Mouse (Mus musculus) left cerebral cortex, postnatal 36 days (tissue): ENCODE results near the gene Mgat4b. TPM values are rescaled to one million over a fixed set of nuclear protein-coding genes. Genes with fewer than 3 reads are reported as not detected.

Source experiments
- DNase-seq, 2 experiments: peaks; one replicate each; pipeline ENCODE4 v3.0.0; 2021 to 2022; ENCODE audit warnings: low spot score in 2 of 2, mixed read lengths in 1 of 2
- intact Hi-C: fragments of 180-260 bp; cut with DNase I; formaldehyde crosslinking; loops from one replicate; pipeline ENCODE4 v1.15.1; 2025
- total RNA-seq, 2 experiments: library from RNA; stranded (reverse); gene quantifications; 2 replicates each; pipeline ENCODE4 v1.2.3; 2021

Mgat4b gene
- total RNA-seq, 2 experiments from 2014 or later = 64.9 to 80.2 TPM

DNA sequence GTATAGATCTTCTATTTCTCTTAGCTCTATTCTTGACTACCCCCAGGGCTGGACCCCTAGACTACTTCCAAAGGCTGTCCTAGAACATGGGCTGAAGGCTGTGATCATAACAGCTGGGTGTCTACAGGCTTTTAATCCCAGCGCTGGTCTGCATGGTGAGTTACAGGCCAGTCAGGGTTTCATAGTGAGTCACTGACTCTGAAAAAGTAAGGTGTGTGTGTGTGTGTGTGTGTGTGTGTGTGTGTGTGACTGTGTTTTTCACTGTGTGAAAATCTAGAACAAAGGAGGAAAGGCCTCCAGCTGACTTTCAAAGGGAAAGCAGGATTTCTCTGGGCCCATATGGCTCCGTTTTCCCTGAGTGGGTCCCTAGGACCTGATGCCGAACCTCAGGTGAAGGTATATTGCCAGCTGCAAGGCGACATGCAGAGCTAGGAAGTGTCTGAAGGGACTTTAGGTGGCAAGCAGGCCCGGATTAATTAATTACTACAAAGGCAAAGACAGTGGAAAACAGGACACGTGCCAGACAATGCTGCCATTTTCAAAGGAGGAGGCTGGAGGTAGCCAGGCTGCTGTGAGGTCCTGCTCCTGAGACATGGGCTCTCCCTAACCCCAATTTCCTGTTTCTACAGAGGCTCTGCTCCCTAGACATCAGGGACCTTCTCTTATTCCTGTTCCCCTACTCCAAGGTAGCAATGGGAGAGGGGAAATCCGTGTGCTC lies 12.0 kb downstream of the Mgat4b start:
- intact Hi-C loops = no loop called here
- no peak for DNase-seq

DNA sequence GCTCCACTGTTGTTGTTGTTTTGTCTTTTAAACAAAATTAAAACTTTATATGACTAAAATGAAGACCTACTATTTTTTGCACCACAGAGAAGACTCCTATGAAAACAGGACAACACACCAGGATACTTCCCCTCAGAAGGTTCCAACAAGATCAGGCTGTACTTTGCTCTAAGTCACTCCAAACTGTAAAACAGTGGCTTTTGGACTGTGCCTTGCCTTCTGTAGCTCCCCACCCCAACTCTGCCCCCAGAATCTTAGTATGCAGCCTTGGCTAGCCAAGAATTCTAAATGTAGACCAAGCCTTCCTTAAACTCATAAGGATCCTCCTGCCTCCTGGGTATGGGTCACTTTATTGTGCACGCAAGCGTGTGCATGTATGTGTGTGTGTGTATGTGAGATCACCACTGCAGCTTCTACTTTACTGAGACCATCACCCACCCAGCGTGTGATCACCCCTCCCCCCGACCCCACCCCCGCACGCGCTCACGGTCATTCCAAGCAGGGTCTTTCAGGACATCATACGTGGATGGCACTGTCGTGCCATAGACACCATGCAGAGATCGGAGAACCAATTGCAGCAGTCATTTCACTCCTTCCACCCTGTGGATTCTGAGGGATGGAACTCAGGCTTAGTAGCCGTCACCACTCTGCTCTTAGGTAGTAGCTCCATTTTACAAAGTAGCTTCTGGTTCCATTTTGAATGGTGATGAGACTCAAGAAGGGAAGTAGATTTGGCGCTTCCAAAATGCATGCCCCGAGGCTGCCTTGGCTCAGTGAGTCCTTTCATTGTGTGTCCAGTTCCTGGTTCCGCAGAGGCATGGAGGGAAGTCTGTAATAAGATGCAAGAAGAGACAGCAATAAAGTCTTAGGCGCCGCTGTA lies 13.3 kb downstream of the Mgat4b start:
- DNase-seq = no peak
- intact Hi-C loops = loop anchor here (2.0 kb wide), 1 partner anchor 13 kb away; the partner anchor contains the start of genes Mgat4b and Sqstm1

- intact Hi-C loops = loop anchor here (2.0 to 5.0 kb wide), 2 partner anchors 14 to 37 kb away; partner anchors contain the start of genes Mgat4b and Sqstm1
- DNase-seq = peak; percentile 87 to 89
Observed at GRCm38 (mm10) chr11:50224671-50225530, 14.2 kb downstream of the Mgat4b start.

- peak in 1 of 2 experiments; percentile 43 for DNase-seq
- intact Hi-C loops = loop anchor here (2.0 to 5.0 kb wide), 2 partner anchors 15 to 37 kb away; partner anchors contain the start of genes Mgat4b and Sqstm1
Observed at GRCm38 (mm10) chr11:50225611-50226378, 15.1 kb downstream of the Mgat4b start.

GRCm38 (mm10) chr11:50226406-50226805 lies 15.7 kb downstream of the Mgat4b start:
- intact Hi-C loops = loop anchor here (5.0 kb wide), 1 partner anchor 36 kb away; no protein-coding TSS in a partner anchor
- no peak for DNase-seq

- DNase-seq = no peak
- intact Hi-C loops = loop anchor here (5.0 kb wide), 1 partner anchor 35 kb away; no protein-coding TSS in a partner anchor
Observed at GRCm38 (mm10) chr11:50227226-50227625, 16.5 kb downstream of the Mgat4b start.

DNA sequence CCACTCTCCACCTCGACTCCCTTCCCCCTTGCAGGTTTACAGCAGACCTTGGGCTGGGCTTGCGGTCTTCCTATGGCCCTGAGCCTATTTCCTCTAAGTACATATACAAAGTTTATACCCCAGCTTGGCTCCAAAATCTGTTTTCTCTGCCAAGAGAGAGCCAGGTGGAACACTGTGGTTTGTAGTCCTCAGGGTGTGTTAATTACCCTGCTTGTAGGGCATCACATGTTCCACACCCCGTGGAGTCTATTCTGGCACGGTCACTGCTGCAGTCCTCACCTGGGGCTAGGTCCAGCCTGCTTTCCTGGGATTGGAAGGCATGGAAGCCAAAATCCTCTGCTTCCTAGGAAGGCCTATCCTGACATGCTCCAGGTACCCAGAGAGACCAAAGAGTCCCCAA lies 17.0 kb downstream of the Mgat4b start:
- DNase-seq = no peak
- intact Hi-C loops = loop anchor here (5.0 kb wide), 1 partner anchor 35 kb away; no protein-coding TSS in a partner anchor

GRCm38 (mm10) chr11:50228772-50229171 lies 18.1 kb downstream of the Mgat4b start:
- intact Hi-C loops = loop anchor here (5.0 kb wide), 1 partner anchor 34 kb away; no protein-coding TSS in a partner anchor
- no peak for DNase-seq

DNA sequence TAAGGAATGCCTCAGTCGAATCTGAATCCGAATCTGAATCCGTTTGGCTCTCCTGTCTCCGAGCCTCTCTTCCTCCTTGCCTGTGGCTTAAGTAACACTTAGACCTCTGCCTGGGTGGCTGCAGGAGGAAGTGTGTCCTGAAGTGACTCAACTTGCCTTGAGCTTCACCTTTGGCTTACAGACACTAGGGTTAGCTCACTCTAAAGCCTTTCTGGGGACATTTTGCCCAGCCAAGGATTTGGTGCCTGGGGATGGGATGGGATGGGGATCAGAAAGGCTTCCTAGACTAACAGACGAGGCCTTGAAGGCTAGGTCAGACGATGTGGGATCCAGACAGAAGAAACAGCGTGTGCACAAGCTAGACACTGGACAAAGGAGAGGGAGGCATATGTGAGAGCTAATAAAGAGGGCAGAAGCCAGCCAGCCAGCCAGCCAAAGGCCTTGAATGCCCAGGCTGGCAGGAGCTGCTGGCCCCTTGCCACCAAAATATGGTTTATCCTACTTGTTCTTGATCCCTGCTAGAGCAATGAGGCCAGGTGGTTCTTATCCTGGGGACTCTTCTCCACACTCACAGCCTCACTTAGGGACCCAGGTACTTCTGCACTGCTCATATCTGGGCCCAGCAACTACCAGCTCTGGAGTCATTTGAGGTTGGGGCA lies 18.7 kb downstream of the Mgat4b start:
- intact Hi-C loops = loop anchor here (5.0 kb wide), 1 partner anchor 33 kb away; no protein-coding TSS in a partner anchor

DNA sequence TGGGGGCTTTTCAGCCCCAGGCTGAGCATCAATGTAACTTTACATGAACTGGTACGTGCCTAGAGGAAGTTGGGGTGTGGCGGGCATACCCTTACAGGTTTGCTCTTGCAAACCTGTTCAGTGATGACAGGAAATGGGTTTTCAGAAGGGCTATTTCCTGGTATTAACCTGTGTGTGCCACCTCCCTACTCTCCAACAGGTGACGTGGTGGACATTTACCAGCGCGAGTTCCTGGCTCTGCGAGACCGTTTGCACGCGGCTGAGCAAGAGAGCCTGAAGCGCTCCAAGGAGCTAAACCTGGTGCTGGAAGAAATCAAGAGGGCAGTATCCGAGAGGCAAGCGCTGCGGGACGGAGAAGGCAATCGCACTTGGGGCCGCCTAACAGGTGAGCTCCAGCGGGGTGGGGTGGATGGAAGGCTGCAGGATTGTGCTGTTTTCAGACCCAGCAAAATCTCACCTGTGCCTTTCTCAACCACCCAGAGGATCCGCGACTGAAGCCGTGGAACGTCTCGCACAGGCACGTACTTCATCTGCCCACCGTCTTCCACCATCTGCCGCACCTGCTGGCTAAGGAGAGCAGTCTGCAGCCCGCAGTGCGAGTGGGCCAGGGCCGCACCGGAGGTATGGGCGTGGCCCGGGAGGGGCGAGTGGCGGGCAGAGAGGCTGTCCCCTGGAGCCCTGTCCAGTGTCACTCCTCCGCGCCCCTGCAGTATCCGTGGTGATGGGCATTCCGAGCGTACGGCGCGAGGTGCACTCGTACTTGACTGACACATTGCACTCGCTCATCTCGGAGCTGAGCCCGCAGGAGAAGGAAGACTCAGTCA lies 20.0 kb downstream of the Mgat4b start:
- no peak for DNase-seq
- intact Hi-C loops = no loop called here

More for the DNA sequence above, 18.7 kb downstream of the Mgat4b start:
- no peak for DNase-seq

DNA sequence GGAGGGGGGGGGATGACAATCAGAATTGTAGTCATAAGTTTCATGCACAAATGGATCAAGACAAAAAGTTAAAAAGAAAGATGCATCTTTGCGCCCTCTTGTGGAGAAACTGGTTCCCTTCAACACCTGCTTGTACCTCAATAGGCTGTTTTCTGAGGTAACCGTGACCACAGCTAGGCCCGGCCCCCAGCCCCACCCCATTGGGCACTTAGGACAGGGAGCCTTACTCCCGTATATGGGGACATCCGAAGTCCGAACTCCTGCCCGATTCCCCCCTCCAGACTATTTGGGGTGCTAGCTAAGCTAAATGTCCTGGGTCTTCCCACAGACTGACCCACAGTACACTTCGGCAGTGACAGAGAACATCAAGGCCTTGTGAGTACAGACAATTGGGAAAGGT lies 20.7 kb downstream of the Mgat4b start:
- peak in 1 of 2 experiments; percentile 53 for DNase-seq
- intact Hi-C loops = no loop called here

GRCm38 (mm10) chr11:50233022-50233421 lies 22.3 kb downstream of the Mgat4b start:
- DNase-seq = peak in 1 of 2 experiments; percentile 73
- intact Hi-C loops = no loop called here

GRCm38 (mm10) chr11:50233993-50234392 lies 23.3 kb downstream of the Mgat4b start:
- intact Hi-C loops = no loop called here
- no peak for DNase-seq

- intact Hi-C loops = loop anchor here (5.0 kb wide), 1 partner anchor 58 kb away; the partner anchor contains the start of gene Maml1
- DNase-seq = no peak
Observed at GRCm38 (mm10) chr11:50234606-50235005, 23.9 kb downstream of the Mgat4b start.

DNA sequence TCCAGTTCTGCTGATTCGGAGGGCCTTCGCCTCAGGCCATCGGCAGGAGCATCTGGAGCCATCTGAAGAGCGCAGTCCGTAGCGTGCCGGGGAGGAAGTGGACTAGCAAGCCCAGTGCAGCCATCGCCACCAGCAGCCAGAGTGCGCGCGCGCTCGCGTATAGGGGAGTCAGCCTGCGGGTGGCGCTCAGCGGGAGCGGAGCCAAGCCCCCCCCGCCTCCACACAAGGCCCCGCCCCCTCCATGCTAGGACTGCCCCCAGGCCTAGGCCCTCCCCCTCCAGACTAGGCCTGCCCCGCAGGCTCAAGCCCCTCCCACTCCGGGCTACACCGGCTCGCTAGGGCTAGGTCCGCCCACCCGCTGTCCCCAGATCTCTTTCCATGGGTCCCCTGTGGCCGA lies 25.8 kb downstream of the Mgat4b start:
- DNase-seq = peak; percentile 73 to 77
- intact Hi-C loops = loop anchor here (5.0 kb wide), 1 partner anchor 56 kb away; the partner anchor contains the start of gene Maml1

GRCm38 (mm10) chr11:50236937-50237835 lies 26.5 kb downstream of the Mgat4b start:
- DNase-seq = no peak
- intact Hi-C loops = loop anchor here (5.0 kb wide), 1 partner anchor 55 kb away; the partner anchor contains the start of gene Maml1
